Mouse (Mus musculus): ENCODE data around the gene Papss1.

Gene Papss1

DNA sequence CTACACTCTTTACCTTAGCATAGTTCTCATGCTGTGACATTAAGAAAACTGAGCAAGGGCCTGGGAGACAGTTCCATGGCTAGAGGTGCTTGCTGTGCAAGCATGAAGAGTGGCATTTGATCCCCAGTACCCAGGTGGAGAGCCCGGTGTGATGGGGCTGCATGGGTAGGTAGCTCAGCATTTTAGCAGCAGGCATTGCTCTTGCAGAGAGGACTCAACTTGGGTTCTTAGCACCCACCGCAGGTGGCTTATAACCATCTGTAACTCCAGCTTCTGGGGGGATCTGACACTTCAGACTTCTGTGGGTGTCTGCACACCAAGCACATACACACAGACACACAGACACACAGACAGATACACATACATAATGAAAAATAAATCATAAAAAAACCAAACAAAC is 69.5 kb downstream of the Papss1 start:
- no peak for DNase-seq (ENCODE audit: low spot score)

DNA sequence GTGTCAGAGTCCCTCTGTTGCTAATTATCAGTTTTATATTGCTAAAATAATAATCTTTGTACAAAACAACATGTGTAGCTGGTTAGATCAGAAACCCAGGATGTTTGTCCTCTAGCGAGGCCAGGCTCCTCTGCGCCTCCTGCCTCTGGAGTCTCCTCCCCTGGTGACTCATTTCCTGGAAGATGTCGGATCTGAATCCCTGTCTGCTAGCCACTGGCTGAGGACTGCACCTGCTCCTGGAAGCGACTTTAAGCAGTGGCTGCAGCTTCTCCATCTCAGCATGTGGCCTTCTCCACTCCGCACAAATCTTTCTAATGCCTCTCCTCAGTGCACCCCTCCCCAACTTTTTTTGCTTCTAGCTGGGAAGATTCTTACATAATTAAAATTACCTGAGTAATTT is 71.6 kb downstream of the Papss1 start:
- peak; percentile 14 for DNase-seq (ENCODE audit: low spot score)

DNA sequence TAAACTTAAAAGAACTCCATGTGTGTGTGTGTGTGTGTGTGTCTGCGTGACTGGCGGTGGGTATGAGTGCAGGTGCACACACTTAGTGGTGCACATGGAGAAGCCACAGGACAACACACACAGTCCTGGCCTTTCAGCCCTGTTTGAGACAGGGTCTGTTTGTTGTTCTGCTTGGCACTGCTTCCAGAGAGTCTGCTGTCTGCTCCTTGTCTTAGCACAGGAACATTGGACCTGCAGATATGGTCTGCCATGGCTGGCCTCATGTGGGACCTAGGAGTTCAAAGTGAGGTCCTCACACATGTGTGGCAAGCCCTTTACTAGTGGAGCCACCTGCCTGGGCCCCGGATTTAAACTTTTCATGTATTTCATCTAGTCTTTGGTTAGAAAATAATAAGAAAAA is 72.4 kb downstream of the Papss1 start:
- DNase-seq (ENCODE audit: low spot score), result no peak

DNA sequence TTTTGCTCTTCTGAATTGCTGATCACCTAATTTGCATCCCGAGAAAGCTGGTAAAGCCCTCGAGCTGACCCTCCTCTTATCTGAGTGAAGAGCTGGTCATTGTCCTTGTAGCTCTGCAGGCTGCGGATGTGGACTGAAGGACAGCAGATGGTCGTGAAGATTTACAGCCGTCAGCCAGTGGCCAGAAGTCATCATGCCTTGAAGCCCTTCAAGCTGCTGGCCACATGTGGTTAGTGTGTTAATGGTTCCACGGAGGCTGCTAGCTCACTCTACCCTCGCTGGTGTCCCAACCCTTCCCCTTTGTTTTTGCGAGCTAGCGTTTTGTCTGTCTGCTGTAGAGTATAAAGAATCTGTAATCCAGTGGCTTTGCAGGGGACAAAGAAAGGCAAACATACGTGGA is 73.1 kb downstream of the Papss1 start:
- DNase-seq (ENCODE audit: low spot score), result no peak

DNA sequence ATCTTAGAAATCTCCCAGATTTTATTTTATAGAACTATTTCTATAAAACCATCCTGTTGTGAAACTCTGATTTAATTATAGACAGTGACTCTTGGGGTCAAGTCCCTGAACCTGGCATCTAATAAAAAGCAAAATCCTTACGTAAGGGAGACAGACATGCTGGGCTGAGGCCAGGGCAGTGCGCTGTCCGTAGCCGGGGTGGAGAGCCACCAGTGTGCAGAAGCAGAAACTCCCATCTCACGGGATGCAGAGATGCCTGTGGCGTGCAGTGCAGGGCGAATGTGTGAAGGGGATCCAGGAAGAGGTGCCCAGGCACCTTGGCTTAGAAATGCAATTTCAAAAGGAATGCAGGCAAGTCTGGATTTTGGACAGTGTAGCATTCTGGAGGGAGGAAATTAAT is 73.6 kb downstream of the Papss1 start:
- DNase-seq (ENCODE audit: low spot score), result peak; percentile 11

DNA sequence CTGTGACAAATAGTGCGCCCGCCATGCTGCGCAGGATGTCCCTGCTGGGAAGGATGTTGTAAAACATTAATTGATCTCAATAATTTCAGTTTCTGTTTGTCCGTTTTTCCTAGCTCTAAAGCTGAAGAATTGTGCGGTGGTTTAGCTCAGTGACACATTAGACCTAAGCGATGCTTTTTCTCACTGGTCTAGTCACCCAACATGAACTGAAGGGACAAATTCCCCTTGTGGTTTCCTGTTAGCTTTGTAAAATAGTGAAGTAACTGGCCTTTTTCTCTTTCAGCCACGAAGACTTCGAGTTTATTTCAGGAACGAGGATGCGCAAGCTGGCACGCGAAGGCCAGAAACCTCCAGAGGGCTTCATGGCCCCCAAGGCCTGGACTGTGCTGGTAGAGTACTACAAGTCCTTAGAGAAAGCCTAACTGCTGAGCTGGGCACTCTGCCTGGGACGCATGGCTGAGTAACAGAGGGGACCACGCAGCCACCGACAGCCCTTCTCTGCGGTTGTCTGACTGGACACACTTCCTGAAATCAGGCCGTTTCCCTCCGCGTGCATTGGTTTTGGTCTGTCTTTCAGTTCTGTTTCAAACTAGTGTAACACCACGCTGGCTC is 78.2 kb downstream of the Papss1 start:
- DNase-seq (ENCODE audit: low spot score), result peak; percentile 14

DNA sequence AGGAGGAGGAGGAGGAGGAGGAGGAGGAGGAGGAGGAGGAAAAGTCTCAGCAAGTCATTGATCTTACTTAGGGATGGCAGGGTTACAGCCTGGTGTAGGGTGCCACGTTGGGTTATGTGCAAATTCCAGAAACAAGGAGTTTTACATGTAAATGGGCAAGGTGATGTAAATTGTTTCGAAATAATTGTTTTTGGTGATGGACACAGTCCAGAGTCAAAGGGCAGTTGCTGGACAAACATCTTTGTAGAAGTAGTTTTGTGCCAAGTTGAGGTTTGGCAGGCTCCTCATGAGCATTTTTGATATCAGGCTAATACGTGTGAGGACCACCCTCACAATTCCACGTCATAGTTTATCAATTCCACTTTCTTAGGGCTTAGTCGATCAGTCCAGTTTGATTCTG is 80.6 kb downstream of the Papss1 start:
- DNase-seq (ENCODE audit: low spot score), result no peak

DNA sequence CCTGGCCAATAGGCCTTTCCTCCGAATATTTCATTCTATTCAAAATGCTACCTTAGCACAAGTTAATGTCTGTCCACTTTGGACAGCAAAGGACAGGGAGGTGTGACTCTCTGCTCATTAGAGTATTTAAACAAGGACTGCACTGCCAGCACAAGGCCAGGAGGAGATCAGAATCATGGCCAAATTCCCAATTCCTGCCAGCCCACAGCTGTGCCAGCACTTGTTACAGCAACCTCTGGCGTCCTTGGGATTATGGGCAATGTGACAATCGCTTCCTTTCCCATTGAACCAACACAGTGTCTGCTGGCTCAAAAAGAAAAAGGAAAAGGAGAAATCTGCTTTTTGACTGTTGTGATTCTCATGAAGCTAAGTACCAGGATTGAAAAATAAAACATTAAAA is 89.8 kb downstream of the Papss1 start:
- DNase-seq (ENCODE audit: low spot score), result no peak

DNA sequence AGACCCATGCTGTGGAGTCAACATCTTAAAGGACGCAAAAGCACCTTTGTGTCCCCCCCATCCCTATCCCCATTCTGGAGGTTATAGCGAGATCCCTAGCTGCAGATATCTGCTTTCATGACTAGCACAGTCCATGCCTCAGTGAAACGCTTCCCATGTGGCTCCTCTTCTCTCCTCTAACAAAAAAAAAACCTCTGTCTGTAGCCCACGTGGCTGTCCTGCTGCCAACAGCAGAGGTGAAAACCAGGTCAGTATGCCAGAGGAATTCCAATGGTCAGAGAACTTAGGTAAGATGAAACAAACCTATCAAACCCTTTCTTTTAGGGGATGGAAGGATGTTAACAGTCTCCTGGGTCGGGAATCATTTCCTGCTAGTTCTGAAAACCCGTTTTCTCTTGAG is 91.5 kb downstream of the Papss1 start:
- no peak for DNase-seq (ENCODE audit: low spot score)

DNA sequence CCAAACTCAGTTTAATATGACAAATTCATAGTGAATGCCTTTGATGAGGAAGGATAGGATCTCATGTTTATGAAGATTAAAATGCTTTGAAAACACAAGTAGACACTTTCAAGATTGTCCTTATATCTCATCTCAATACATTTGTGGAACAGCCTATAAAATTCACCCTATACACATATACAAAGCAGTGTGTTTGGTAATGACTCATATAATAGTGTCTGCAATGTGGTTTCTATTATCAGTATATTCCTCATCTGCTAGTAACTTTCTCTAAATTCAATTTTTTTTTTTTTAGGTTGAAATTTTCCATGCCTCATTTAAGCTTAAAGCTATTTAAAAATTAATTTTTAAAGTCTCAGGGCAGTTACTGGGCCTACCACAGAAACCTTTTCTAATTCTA is 95.6 kb downstream of the Papss1 start:
- DNase-seq (ENCODE audit: low spot score), result no peak

DNA sequence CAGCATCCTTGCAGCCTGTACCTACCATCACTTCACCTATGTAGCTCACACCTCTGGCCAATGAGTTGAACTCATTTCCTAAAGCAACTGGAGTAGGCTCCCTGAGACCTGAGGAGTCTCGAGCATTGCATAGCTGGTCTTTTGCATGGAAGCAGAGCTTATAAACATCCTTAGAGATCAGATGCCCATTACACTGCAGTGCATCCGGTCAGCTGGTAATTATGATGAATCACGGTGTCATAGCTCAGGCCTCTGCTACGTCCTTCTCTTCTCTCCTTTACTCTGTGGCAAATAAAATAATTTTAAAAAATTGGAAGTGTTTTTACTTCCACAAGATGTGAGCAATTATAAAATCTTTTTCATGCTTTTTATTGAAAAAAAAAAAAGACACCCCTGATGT is 96.1 kb downstream of the Papss1 start:
- DNase-seq (ENCODE audit: low spot score), result no peak

DNA sequence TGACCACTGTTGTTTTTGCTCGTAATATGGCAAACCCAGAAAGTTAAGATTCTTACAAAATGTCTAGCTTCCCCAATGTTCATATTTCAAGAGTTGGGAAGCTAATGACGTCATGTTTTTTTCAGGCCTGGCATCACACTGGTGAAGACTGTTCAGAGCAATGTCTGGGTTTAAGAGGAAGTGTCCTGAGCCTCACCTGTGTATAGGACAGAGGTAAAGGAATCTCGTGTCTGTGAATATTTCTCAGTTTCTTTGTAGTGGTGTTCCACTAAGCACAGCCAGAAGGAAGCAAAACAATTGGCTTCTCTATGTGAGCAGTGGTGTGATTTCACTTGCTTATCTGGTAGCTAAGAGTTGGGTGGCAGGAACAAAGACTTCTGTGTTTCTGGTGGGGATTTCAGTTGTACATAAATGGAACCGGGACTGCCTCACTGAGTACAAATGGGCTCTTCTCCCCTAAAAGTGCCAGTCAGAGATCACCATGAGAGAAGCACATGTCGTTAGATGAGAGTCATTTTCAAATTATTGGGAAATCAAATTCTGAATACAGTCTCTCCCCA is 98.1 kb downstream of the Papss1 start:
- DNase-seq (ENCODE audit: low spot score), result no peak

DNA sequence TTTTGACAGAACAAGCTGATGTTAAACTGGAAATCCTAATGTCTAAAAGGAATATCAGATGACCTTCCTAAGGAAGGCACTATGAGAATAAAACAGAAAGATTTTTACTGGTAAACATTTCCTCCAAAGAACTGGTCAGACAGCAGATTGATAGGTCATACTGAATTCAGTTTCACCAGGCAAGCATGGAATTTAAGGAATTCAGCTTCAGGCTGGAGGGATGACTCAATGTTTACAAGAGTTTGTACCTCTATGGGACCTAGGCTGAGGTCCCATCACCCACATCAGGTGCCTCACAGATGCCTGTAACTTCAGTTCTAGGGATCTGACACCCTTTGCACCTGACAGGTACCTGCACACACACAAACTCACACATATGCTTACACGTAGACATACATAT is 105.3 kb downstream of the Papss1 start:
- DNase-seq (ENCODE audit: low spot score), result no peak

DNA sequence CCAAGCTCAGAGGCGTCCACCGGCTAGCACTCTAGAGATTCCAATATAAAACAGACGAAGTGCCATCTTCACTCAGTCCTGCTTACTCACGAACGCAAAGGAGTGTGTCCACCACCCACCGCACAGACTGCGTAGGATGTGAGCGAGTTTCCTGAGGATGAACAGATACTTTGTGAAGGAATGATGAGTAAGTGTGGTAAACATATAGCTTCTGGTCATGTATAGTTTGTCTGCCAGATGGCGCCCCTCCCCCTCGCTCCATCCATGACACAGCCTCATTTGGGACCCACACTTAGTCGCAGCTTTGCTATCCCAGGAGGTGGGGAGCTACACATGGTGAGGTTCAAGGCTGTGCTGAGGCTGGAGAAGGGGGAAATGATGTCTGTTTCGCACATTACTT is 121.5 kb downstream of the Papss1 start:
- no peak for DNase-seq (ENCODE audit: low spot score)

DNA sequence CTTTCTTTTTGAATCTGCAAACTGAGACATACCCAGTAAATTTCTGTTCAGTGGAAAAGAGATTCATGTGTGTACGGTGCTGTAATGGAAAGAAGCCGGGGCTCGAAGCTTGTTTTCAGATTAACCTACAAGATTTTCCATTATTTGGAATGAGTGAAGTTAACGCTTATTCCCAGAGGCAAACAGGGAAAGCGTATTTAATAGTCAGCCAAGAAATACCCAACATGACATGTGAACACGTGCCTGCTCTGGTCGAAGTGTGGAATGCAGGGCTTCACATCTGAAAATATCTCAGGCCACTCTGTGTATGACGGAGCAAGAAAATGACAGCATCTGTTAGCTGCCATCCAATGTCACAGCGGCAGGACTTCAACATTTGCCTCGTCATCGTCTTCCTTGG is 125.4 kb downstream of the Papss1 start:
- DNase-seq (ENCODE audit: low spot score), result no peak

DNA sequence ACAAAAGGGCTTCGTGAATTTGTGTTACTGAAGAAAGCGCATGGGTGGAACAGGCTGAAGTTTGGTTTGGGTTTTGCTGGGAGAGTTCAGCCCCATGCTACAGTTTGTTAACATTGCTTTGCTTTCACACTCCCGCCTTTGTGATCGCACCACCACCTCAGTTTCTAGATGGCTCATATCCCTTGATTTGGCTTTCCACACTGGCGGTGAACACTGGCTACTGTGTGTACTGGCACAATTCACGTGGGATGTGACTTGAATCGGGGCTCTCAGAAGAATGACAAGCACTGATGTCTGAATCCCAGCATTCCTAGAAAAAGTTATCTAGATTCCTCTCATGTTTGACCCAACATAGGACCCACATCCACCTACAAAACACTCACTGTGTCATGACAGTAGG is 126.0 kb downstream of the Papss1 start:
- no peak for DNase-seq (ENCODE audit: low spot score)

DNA sequence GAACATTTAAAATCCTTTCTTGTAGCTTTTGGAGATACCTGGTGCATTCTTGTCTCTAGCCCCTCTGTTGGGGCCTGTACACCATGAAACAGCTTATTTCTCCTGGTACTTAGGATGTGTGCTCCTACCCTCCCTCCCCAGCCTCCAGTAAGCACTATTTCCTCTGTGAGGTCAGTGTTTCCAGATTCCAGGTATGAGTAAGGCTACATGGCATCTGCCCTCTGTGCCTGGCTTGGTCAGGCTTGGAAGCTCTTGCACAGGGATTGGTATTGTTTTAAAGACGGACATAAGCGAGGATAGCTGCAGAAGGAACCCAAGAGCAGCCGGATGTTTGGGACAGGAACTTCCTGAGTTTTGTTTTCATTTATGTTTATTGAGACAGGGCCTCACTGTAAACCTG is 126.6 kb downstream of the Papss1 start:
- DNase-seq (ENCODE audit: low spot score), result peak; percentile 15
